ENCODE assay signal across 8 mouse cellular contexts in the genomic region with DNA sequence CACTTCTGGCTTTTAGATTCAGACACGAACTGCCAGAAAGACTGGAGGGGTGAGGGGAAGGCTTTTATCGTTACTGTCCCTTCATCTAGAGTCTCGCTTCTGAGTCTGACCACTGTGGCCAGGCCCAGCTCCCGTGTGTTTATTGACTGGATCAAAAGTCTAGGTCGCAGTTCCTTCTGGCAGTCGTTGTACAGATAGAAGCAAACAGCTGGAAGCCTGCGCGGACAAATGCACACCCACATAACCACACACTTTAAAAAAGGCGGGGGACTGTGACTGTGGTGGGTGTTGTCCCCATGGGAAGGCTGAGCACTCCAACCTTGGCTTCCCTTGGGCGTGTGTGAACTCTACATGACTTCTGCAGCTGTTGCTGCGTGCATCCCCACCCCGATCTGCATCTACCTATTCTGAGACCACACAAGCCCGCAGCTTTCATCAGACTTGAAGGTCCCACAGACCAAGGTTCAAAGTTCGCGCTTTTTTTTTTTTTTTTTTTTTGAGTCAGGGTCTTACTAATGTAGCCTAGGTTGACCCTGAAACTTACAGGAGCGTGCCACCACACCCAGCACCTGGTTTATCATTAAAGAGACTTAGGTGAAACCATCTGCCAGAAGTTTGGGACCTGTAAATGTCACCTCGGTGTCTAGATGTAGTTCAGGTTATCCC. TPM values are rescaled to one million over a fixed set of nuclear protein-coding genes. Genes with fewer than 3 reads are reported as not detected.
DNase-seq lines count a peak whose midpoint lies in the region; ATAC-seq and TF ChIP-seq lines count a peak whose summit lies in the region.

No protein-coding gene starts in this region.

- peak overlapping the region; percentile 59 for H3K9ac ChIP-seq in lung, embryonic 14.5 days

- H3K4me1 ChIP-seq in kidney, adult 2 months (ENCODE audit: control insufficient read depth, insufficient read depth, low read length), result peaks cover 18% of the 10 kb centered on the region; the same call in 1 of the 2 replicates
- H3K4me1 ChIP-seq in lung, embryonic 14.5 days (ENCODE audit: insufficient read depth), result peaks cover 15% of the 10 kb centered on the region

- no peak for DNase-seq in left cerebral cortex, adult 2 months (ENCODE audit: extremely low spot score in 1 of 2, low spot score in 2 of 2)
- DNase-seq in left cerebral cortex, adult 11 months (ENCODE audit: low spot score), result no peak
- DNase-seq in heart, adult 9 months (ENCODE audit: low spot score in 2 of 2), result peak; percentile 58 to 79
- DNase-seq in kidney, adult 2 months, result peak; percentile 58
- DNase-seq in lung, embryonic 14.5 days, result peak; percentile 76
- DNase-seq in splenic B cell, adult 2 months (ENCODE audit: low read depth, low spot score), result peak; percentile 46
- no peak for DNase-seq in frontal cortex, postnatal 25 days (ENCODE audit: low spot score in 2 of 2)

- H3K27me3 ChIP-seq in kidney, adult 2 months (replicated peaks; ENCODE audit: control insufficient read depth, insufficient read depth, low read length), result no peaks in the 10 kb centered on the region
- no peaks in the 10 kb centered on the region for H3K27me3 ChIP-seq in lung, embryonic 14.5 days (ENCODE audit: insufficient read depth, low read length)
- no peaks in the 10 kb centered on the region for H3K27me3 ChIP-seq in splenic B cell, adult 2 months (ENCODE audit: control insufficient read depth, insufficient read depth, low read length, poor library complexity, severe bottlenecking)

- no peaks in the 10 kb centered on the region for H3K36me3 ChIP-seq in kidney, adult 2 months (ENCODE audit: control insufficient read depth, insufficient read depth, low read length)
- H3K36me3 ChIP-seq in lung, embryonic 14.5 days (ENCODE audit: insufficient read depth), result no peaks in the 10 kb centered on the region
- H3K36me3 ChIP-seq in splenic B cell, adult 2 months (ENCODE audit: control insufficient read depth, insufficient read depth, low read length, poor library complexity, severe bottlenecking), result no peaks in the 10 kb centered on the region

- TF ChIP-seq POLR2A in kidney, adult 2 months (IDR thresholded peaks at IDR 0.05; ENCODE audit: low read depth, low read length), result no peak

- H3K4me3 ChIP-seq in left cerebral cortex, adult 2 months, result peak overlapping the region; percentile 9; the same call in 1 of the 2 replicates
- peak overlapping the region; percentile 43; the same call in 1 of the 2 replicates for H3K4me3 ChIP-seq in kidney, adult 2 months (ENCODE audit: insufficient read depth, low read depth, low read length)
- H3K4me3 ChIP-seq in lung, embryonic 14.5 days (ENCODE audit: low read depth, low read length), result peak overlapping the region; percentile 43

- H3K27ac ChIP-seq in left cerebral cortex, adult 2 months, result peak overlapping the region; percentile 66
- peak overlapping the region; percentile 37 for H3K27ac ChIP-seq in kidney, adult 2 months (ENCODE audit: insufficient read depth, low read depth, low read length)
- peak overlapping the region; percentile 95 for H3K27ac ChIP-seq in lung, embryonic 14.5 days (ENCODE audit: low read depth)

- ATAC-seq in common myeloid progenitor, adult 5-6 weeks (replicated peaks; ENCODE audit: low read depth, poor library complexity, severe bottlenecking), result peak; percentile 61
- peak; percentile 39 for ATAC-seq in lung, embryonic 14.5 days (ENCODE audit: insufficient read depth)

- peak overlapping the region; percentile 92 for H3K4me2 ChIP-seq in lung, embryonic 14.5 days

- no peaks in the 10 kb centered on the region for H3K9me3 ChIP-seq in lung, embryonic 14.5 days (ENCODE audit: low read depth, low read length)

- WGBS in kidney, adult 2 months, result 18% methylated on average over 17 of the region's 17 CpGs
- 8% methylated on average over 17 of the region's 17 CpGs for WGBS in lung, embryonic 14.5 days

- no peak for TF ChIP-seq CTCF in left cerebral cortex, adult 2 months (IDR thresholded peaks at IDR 0.05)
- no peak for TF ChIP-seq CTCF in kidney, adult 2 months (conservative IDR thresholded peaks at IDR 0.05; ENCODE audit: insufficient read depth, insufficient read length, low read depth, low read length)
- no peak for TF ChIP-seq CTCF in lung, embryonic 14.5 days (IDR thresholded peaks at IDR 0.05; ENCODE audit: low read depth)

- intact Hi-C loops in left cerebral cortex, adult 2 months (cut with DNase I), result loop anchor here (1.0 to 5.0 kb wide), 7 partner anchors 13 to 277 kb away; no protein-coding TSS in a partner anchor

RNA-seq across cellular contexts. Expression of a gene that starts 54.5 kb away (rescaled TPM):
- 10 to 100 TPM; 20.2 to 21.8 TPM for total RNA-seq in left cerebral cortex, adult 2 months (2021)
- 0.05 and 0.58 TPM in 2 replicates for total RNA-seq in common myeloid progenitor, adult 5-6 weeks (2017)
- 54.4 and 78.8 TPM in 2 replicates for polyA plus RNA-seq in kidney, adult 2 months (2012; rRNA removed)
- 52.9 and 54.0 TPM in 2 replicates for polyA plus RNA-seq in lung, embryonic 14.5 days (2014; fragmentation: Nextera tagmentation; extraction: Ambion mirVana)

Comparison
In these comparisons a context has a peak if more than half of its experiments do, and no peak if none do; other contexts are left out.
1. DNase-seq: peak in heart, adult 9 months (2 of 2), kidney, adult 2 months (single experiment), lung, embryonic 14.5 days (single experiment) and splenic B cell, adult 2 months (single experiment); none in left cerebral cortex, adult 2 months (0 of 2), left cerebral cortex, adult 11 months (single experiment) and frontal cortex, postnatal 25 days (0 of 2).
2. H3K27ac ChIP-seq: peak in every context shown above with its lines; median percentile 95 in lung, embryonic 14.5 days; 66 in left cerebral cortex, adult 2 months; 37 in kidney, adult 2 months.
3. RNA of a gene that starts 54.5 kb away (total RNA-seq): 20.2 to 21.8 TPM in left cerebral cortex, adult 2 months; 0.05 to 0.58 TPM in common myeloid progenitor, adult 5-6 weeks; every median in the first group is over 10 times any median in the second.
4. Peak in every context shown above with its lines, with median percentiles within 50 percentile points of each other: H3K4me3 ChIP-seq.